ENCODE assay signal across 16 mouse cellular contexts in the genomic region with DNA sequence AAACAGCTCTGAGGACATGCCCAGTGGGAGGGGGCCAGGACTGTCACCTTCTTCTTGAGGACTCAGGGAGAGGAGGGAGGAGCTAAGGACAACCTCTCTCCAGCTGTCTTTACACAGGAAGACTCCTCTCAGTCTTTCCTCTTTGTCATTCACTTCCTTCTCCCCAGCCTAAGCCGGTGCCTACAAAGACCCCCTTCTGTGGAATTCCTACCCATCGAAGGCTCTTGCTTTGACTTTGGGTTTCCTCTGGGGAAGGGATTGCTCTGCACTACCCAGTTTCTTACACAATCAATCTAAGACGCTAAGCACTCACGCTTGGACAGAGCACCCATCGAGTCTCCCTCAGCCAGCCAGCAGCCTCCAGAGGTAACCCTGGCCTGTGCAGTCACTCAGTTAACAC. TPM values are rescaled to one million over a fixed set of nuclear protein-coding genes. Genes with fewer than 3 reads are reported as not detected.
DNase-seq lines count a peak whose midpoint lies in the region; ATAC-seq and TF ChIP-seq lines count a peak whose summit lies in the region.
"Had no signal": no experiment of that assay in that cellular context is flagged by ENCODE, and none has a peak within 500 bp of the region (broad histone marks: within the 10 kb centered on the region; RNA-seq: fewer than 3 reads in every experiment).

No protein-coding gene starts in this region.

- peak overlapping the region; percentile 38; the same call in 1 of the 2 replicates for H3K9ac ChIP-seq in heart, embryonic 14.5 days (ENCODE audit: low read length)
- no peak overlapping the region for H3K9ac ChIP-seq in lung, postnatal 0 days (replicated peaks; ENCODE audit: low read depth)
- no peak overlapping the region for H3K9ac ChIP-seq in stomach, embryonic 15.5 days
- H3K9ac ChIP-seq: forebrain, postnatal 0 days; limb, embryonic 13.5 days; midbrain, embryonic 15.5 days had no signal

- 35% methylated on average over 5 of the region's 5 CpGs for WGBS in heart, embryonic 14.5 days
- WGBS in lung, postnatal 0 days: 15% methylated on average over 5 of the region's 5 CpGs
- 29% methylated on average over 5 of the region's 5 CpGs for WGBS in stomach, embryonic 15.5 days

- DNase-seq in heart, adult 18-20 months: no peak
- peak; percentile 25 for DNase-seq in lung, postnatal 0 days (ENCODE audit: low spot score)
- no peak for DNase-seq in lung, postnatal 14 days
- peak; percentile 67 for DNase-seq in ZHBTc4 (ENCODE audit: low read depth, low spot score)
- DNase-seq: adrenal gland, postnatal 36 days; gastrocnemius, postnatal 25 days; kidney, postnatal 25 days had no signal

- no peaks in the 10 kb centered on the region for H3K36me3 ChIP-seq in heart, embryonic 14.5 days (ENCODE audit: control insufficient read depth, insufficient read depth, low read length)
- no peaks in the 10 kb centered on the region for H3K36me3 ChIP-seq in lung, postnatal 0 days (ENCODE audit: insufficient read depth, low read length)
- no peaks in the 10 kb centered on the region for H3K36me3 ChIP-seq in stomach, embryonic 15.5 days
- H3K36me3 ChIP-seq: limb, embryonic 13.5 days; midbrain, embryonic 15.5 days had no signal

- no peak for ATAC-seq in heart, embryonic 14.5 days (ENCODE audit: insufficient number of reproducible peaks, insufficient read depth, low FRiP score, low read depth)
- ATAC-seq in lung, postnatal 0 days: no peak
- no peak for ATAC-seq in stomach, embryonic 15.5 days (ENCODE audit: insufficient read depth, low FRiP score, low read depth)
- no peak for ATAC-seq in granulocyte monocyte progenitor cell, adult 5-6 weeks (replicated peaks; ENCODE audit: poor library complexity, severe bottlenecking)
- ATAC-seq in megakaryocyte progenitor cell, adult 5-6 weeks (replicated peaks; ENCODE audit: poor library complexity): no peak

- peaks cover 29 to 39% of the 10 kb centered on the region in 2 experiments for H3K4me1 ChIP-seq in heart, embryonic 14.5 days (ENCODE audit: control insufficient read depth in 2 of 2, insufficient read depth in 2 of 2, low read length in 2 of 2)
- peaks cover 16% of the 10 kb centered on the region for H3K4me1 ChIP-seq in lung, postnatal 0 days (ENCODE audit: insufficient read depth, low read depth, low read length)
- H3K4me1 ChIP-seq in stomach, embryonic 15.5 days: peaks cover 14% of the 10 kb centered on the region

- TF ChIP-seq CTCF in lung, postnatal 0 days (IDR thresholded peaks at IDR 0.05): no peak

- H3K27ac ChIP-seq in heart, embryonic 14.5 days (replicated peaks in 1 of 2; ENCODE audit: control insufficient read depth in 1 of 2, insufficient read depth in 1 of 2, low read depth in 2 of 2, low read length in 2 of 2): peak overlapping the region; percentile 97 to 100
- peak overlapping the region; percentile 66 for H3K27ac ChIP-seq in lung, postnatal 0 days (ENCODE audit: low read length)
- H3K27ac ChIP-seq in stomach, embryonic 15.5 days: peak overlapping the region; percentile 40; the same call in 1 of the 2 replicates
- H3K27ac ChIP-seq: limb, embryonic 13.5 days had no signal

- H3K27me3 ChIP-seq in heart, embryonic 14.5 days (ENCODE audit: control insufficient read depth, insufficient read depth, low read length): no peaks in the 10 kb centered on the region
- H3K27me3 ChIP-seq in lung, postnatal 0 days (replicated peaks; ENCODE audit: insufficient read depth, low read length): no peaks in the 10 kb centered on the region
- H3K27me3 ChIP-seq in stomach, embryonic 15.5 days (replicated peaks): no peaks in the 10 kb centered on the region
- H3K27me3 ChIP-seq: limb, embryonic 13.5 days; midbrain, embryonic 15.5 days had no signal

- no peak for TF ChIP-seq EP300 in lung, postnatal 0 days (IDR thresholded peaks at IDR 0.05)

- no peaks in the 10 kb centered on the region for H3K9me3 ChIP-seq in heart, embryonic 14.5 days (ENCODE audit: control insufficient read depth, low read length)
- H3K9me3 ChIP-seq in lung, postnatal 0 days (ENCODE audit: low read length): no peaks in the 10 kb centered on the region
- H3K9me3 ChIP-seq in stomach, embryonic 15.5 days: no peaks in the 10 kb centered on the region
- H3K9me3 ChIP-seq: limb, embryonic 13.5 days; midbrain, embryonic 15.5 days had no signal

- no peak overlapping the region for H3K4me3 ChIP-seq in heart, embryonic 14.5 days (ENCODE audit: control insufficient read depth in 1 of 2, insufficient read depth in 1 of 2, low read depth in 1 of 2, low read length in 2 of 2)
- no peak overlapping the region for H3K4me3 ChIP-seq in lung, postnatal 0 days (ENCODE audit: low read depth, low read length)
- no peak overlapping the region for H3K4me3 ChIP-seq in stomach, embryonic 15.5 days (replicated peaks)
- H3K4me3 ChIP-seq: limb, embryonic 13.5 days; midbrain, embryonic 15.5 days had no signal

- H3K4me2 ChIP-seq in heart, embryonic 14.5 days (ENCODE audit: low read length): 0 out of 2 replicates have a peak overlapping the region, but pooled peaks have one; percentile 13
- H3K4me2 ChIP-seq in lung, postnatal 0 days (replicated peaks; ENCODE audit: low read depth, low read length): no peak overlapping the region
- no peak overlapping the region for H3K4me2 ChIP-seq in stomach, embryonic 15.5 days
- H3K4me2 ChIP-seq: limb, embryonic 13.5 days; midbrain, embryonic 15.5 days had no signal

RNA-seq across cellular contexts. Expression of a gene that starts 3.3 kb away (rescaled TPM):
- polyA plus RNA-seq in heart, embryonic 14.5 days (2014; fragmentation: Nextera tagmentation; extraction: Ambion mirVana): 0.50 and 0.57 TPM in 2 replicates
- under 1 TPM; 0.27 to 0.28 TPM for total RNA-seq in heart, adult 18-20 months (2021)
- polyA plus RNA-seq in lung, postnatal 0 days (2015; fragmentation: Nextera tagmentation; extraction: Ambion mirVana): 0.04 TPM in 1 of 2 replicates, not detected in the other
- polyA plus RNA-seq in stomach, embryonic 15.5 days (2015; fragmentation: Nextera tagmentation; extraction: Ambion mirVana): 0.31 and 2.1 TPM in 2 replicates
- total RNA-seq in granulocyte monocyte progenitor cell, adult 5-6 weeks (2014; fragmentation: Nextera tagmentation): not detected in 2 replicates
- not detected in 2 replicates for total RNA-seq in granulocyte monocyte progenitor cell, adult 5-6 weeks (2017)
- total RNA-seq in megakaryocyte progenitor cell, adult 5-6 weeks (2015): not detected in 2 replicates
- total RNA-seq in megakaryocyte progenitor cell, adult 5-6 weeks (2017): not detected in 2 replicates

RNA-seq across cellular contexts. Expression of a gene that starts 15.6 kb away (rescaled TPM):
- polyA plus RNA-seq in heart, embryonic 14.5 days (2014; fragmentation: Nextera tagmentation; extraction: Ambion mirVana): 0.66 TPM in 1 of 2 replicates, not detected in the other
- not detected for total RNA-seq in heart, adult 18-20 months (2021)
- not detected in 2 replicates for polyA plus RNA-seq in lung, postnatal 0 days (2015; fragmentation: Nextera tagmentation; extraction: Ambion mirVana)
- polyA plus RNA-seq in stomach, embryonic 15.5 days (2015; fragmentation: Nextera tagmentation; extraction: Ambion mirVana): 0.74 and 1.0 TPM in 2 replicates
- not detected in 2 replicates for total RNA-seq in granulocyte monocyte progenitor cell, adult 5-6 weeks (2014; fragmentation: Nextera tagmentation)
- total RNA-seq in granulocyte monocyte progenitor cell, adult 5-6 weeks (2017): not detected in 2 replicates
- total RNA-seq in megakaryocyte progenitor cell, adult 5-6 weeks (2015): not detected in 2 replicates
- not detected in 2 replicates for total RNA-seq in megakaryocyte progenitor cell, adult 5-6 weeks (2017)
- total RNA-seq: adrenal gland, postnatal 36 days; gastrocnemius, postnatal 25 days had no signal

RNA-seq across cellular contexts. Expression of a gene that starts 18.6 kb away (rescaled TPM):
- polyA plus RNA-seq in heart, embryonic 14.5 days (2014; fragmentation: Nextera tagmentation; extraction: Ambion mirVana): not detected in 2 replicates
- total RNA-seq in heart, adult 18-20 months (2021): not detected
- polyA plus RNA-seq in lung, postnatal 0 days (2015; fragmentation: Nextera tagmentation; extraction: Ambion mirVana): not detected in 2 replicates
- polyA plus RNA-seq in stomach, embryonic 15.5 days (2015; fragmentation: Nextera tagmentation; extraction: Ambion mirVana): 10.2 and 36.1 TPM in 2 replicates
- total RNA-seq in granulocyte monocyte progenitor cell, adult 5-6 weeks (2014; fragmentation: Nextera tagmentation): not detected in 2 replicates
- not detected in 2 replicates for total RNA-seq in granulocyte monocyte progenitor cell, adult 5-6 weeks (2017)
- not detected in 2 replicates for total RNA-seq in megakaryocyte progenitor cell, adult 5-6 weeks (2015)
- total RNA-seq in megakaryocyte progenitor cell, adult 5-6 weeks (2017): not detected in 2 replicates
- total RNA-seq: adrenal gland, postnatal 36 days; forebrain, postnatal 0 days; gastrocnemius, postnatal 25 days had no signal
- polyA plus RNA-seq: forebrain, postnatal 0 days; limb, embryonic 13.5 days; midbrain, embryonic 15.5 days; neural tube, embryonic 14.5 days; urinary bladder, adult 2 months had no signal

RNA-seq across cellular contexts. Expression of a gene that starts 31.7 kb away (rescaled TPM):
- polyA plus RNA-seq in heart, embryonic 14.5 days (2014; fragmentation: Nextera tagmentation; extraction: Ambion mirVana): 10.2 and 10.4 TPM in 2 replicates
- 1 to 10 TPM; 1.9 to 4.0 TPM for total RNA-seq in heart, adult 18-20 months (2021)
- 5.1 and 5.9 TPM in 2 replicates for polyA plus RNA-seq in lung, postnatal 0 days (2015; fragmentation: Nextera tagmentation; extraction: Ambion mirVana)
- 19.7 and 20.1 TPM in 2 replicates for polyA plus RNA-seq in stomach, embryonic 15.5 days (2015; fragmentation: Nextera tagmentation; extraction: Ambion mirVana)
- 1.0 and 14.4 TPM in 2 replicates for total RNA-seq in granulocyte monocyte progenitor cell, adult 5-6 weeks (2014; fragmentation: Nextera tagmentation)
- 2.7 and 5.3 TPM in 2 replicates for total RNA-seq in granulocyte monocyte progenitor cell, adult 5-6 weeks (2017)
- 1.1 and 1.9 TPM in 2 replicates for total RNA-seq in megakaryocyte progenitor cell, adult 5-6 weeks (2015)
- total RNA-seq in megakaryocyte progenitor cell, adult 5-6 weeks (2017): 4.0 and 5.6 TPM in 2 replicates

RNA-seq across cellular contexts. Expression of a gene that starts 32.0 kb away (rescaled TPM):
- 52.8 and 55.9 TPM in 2 replicates for polyA plus RNA-seq in heart, embryonic 14.5 days (2014; fragmentation: Nextera tagmentation; extraction: Ambion mirVana)
- 1 to 10 TPM; 1.5 to 2.1 TPM for total RNA-seq in heart, adult 18-20 months (2021)
- 14.2 and 17.4 TPM in 2 replicates for polyA plus RNA-seq in lung, postnatal 0 days (2015; fragmentation: Nextera tagmentation; extraction: Ambion mirVana)
- polyA plus RNA-seq in stomach, embryonic 15.5 days (2015; fragmentation: Nextera tagmentation; extraction: Ambion mirVana): 76.2 and 78.4 TPM in 2 replicates
- total RNA-seq in granulocyte monocyte progenitor cell, adult 5-6 weeks (2014; fragmentation: Nextera tagmentation): 20.3 and 23.9 TPM in 2 replicates
- total RNA-seq in granulocyte monocyte progenitor cell, adult 5-6 weeks (2017): 5.3 and 8.6 TPM in 2 replicates
- 23.3 and 23.8 TPM in 2 replicates for total RNA-seq in megakaryocyte progenitor cell, adult 5-6 weeks (2015)
- 8.5 and 8.7 TPM in 2 replicates for total RNA-seq in megakaryocyte progenitor cell, adult 5-6 weeks (2017)

Comparison
In these comparisons a context has a peak if more than half of its experiments do, and no peak if none do; other contexts are left out.
1. DNase-seq: peak in lung, postnatal 0 days (single experiment) and ZHBTc4 (single experiment); none in heart, adult 18-20 months (0 of 2) and lung, postnatal 14 days (single experiment).
2. H3K27ac ChIP-seq: peak in every context shown above with its lines; median percentile 98 in heart, embryonic 14.5 days; 66 in lung, postnatal 0 days; 40 in stomach, embryonic 15.5 days.